Mouse (Mus musculus) ES-Bruce4 (cell line): ENCODE measurements around the gene Scg2.

Experiments used
- CTCF ChIP-seq: IDR thresholded peaks from one replicate; pipeline ENCODE4 v1.8.1; 2011; ENCODE audit warnings: low read depth, low read length
- POLR2A ChIP-seq: IDR thresholded peaks from one replicate; pipeline ENCODE4 v1.8.1; 2011; ENCODE audit warnings: low read length; ENCODE audit not compliant: insufficient read depth

DNA sequence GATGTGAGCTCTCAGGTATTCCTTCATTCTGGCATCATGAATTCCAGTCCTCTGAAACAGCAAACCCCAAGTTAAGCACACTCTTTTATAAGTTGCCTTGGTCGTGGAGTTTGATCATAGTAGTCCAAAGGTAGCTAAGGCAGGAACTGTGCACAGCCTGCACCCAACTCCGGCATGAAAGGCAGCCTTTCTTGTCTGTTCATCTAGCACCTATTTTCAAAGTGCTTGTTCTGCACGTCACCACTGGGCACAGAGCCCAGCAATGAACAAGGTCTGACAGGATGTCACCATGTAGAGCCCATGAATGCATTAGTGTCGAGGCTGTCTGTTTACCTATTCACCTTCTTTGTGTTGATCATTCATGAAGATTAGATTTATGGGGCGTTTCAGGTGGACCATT is 39.6 kb downstream of the Scg2 start:
- TF ChIP-seq POLR2A (no peak), CTCF (no peak)
